ENCODE assay signal across 12 mouse cellular contexts in genomic region chr16:34920868-34921267, GRCm38 (mm10).
A peak's percentile ranks its signal among the peaks of the same experiment; 100 is the strongest.
DNase-seq lines count a peak whose midpoint lies in the region; ATAC-seq and TF ChIP-seq lines count a peak whose summit lies in the region.
"Had no signal": no experiment of that assay in that cellular context is flagged by ENCODE, and none has a peak within 500 bp of the region (broad histone marks: within the 10 kb centered on the region; RNA-seq: fewer than 3 reads in every experiment).

No protein-coding gene starts in this region.

- no peaks in the 10 kb centered on the region for H3K36me3 ChIP-seq in kidney, postnatal 0 days (ENCODE audit: insufficient read depth, low read length)
- no peaks in the 10 kb centered on the region for H3K36me3 ChIP-seq in embryonic facial prominence, embryonic 10.5 days (replicated peaks)
- no peaks in the 10 kb centered on the region for H3K36me3 ChIP-seq in intestine, postnatal 0 days (ENCODE audit: control insufficient read depth, insufficient read depth)
- H3K36me3 ChIP-seq: midbrain, embryonic 12.5 days had no signal

- peaks cover 18% of the 10 kb centered on the region; the same call in 1 of the 2 replicates for H3K4me1 ChIP-seq in kidney, postnatal 0 days (replicated peaks; ENCODE audit: insufficient read depth, low read length)
- H3K4me1 ChIP-seq in embryonic facial prominence, embryonic 10.5 days = peaks cover 50% of the 10 kb centered on the region
- peaks cover 17% of the 10 kb centered on the region for H3K4me1 ChIP-seq in intestine, postnatal 0 days (replicated peaks; ENCODE audit: control insufficient read depth, insufficient read depth, low read length)

- peak overlapping the region; percentile 78 for H3K27ac ChIP-seq in kidney, postnatal 0 days
- peak overlapping the region; percentile 75 for H3K27ac ChIP-seq in embryonic facial prominence, embryonic 10.5 days (replicated peaks)
- no peak overlapping the region for H3K27ac ChIP-seq in intestine, postnatal 0 days (ENCODE audit: low read depth, low read length)
- H3K27ac ChIP-seq: hindbrain, embryonic 14.5 days; midbrain, embryonic 12.5 days had no signal

- no peak overlapping the region for H3K9ac ChIP-seq in kidney, postnatal 0 days (ENCODE audit: low read depth, low read length)
- H3K9ac ChIP-seq in intestine, postnatal 0 days (ENCODE audit: low read depth, low read length) = no peak overlapping the region
- H3K9ac ChIP-seq: forebrain, postnatal 0 days; hindbrain, embryonic 14.5 days; midbrain, embryonic 12.5 days had no signal

- WGBS in kidney, postnatal 0 days = 52% methylated on average over 8 of the region's 8 CpGs
- 77% methylated on average over 8 of the region's 8 CpGs for WGBS in embryonic facial prominence, embryonic 10.5 days
- WGBS in intestine, postnatal 0 days = 21% methylated on average over 8 of the region's 8 CpGs

- peak overlapping the region; percentile 54 for H3K4me2 ChIP-seq in kidney, postnatal 0 days (ENCODE audit: low read length)
- H3K4me2 ChIP-seq in intestine, postnatal 0 days (replicated peaks; ENCODE audit: low read depth) = peak overlapping the region; percentile 54
- H3K4me2 ChIP-seq: hindbrain, embryonic 14.5 days; midbrain, embryonic 12.5 days had no signal

- 0 out of 2 replicates have a peak, but pooled peaks have one; percentile 7 for ATAC-seq in kidney, postnatal 0 days (replicated peaks; ENCODE audit: low FRiP score, low read depth)
- peak; percentile 53 for ATAC-seq in intestine, postnatal 0 days
- ATAC-seq: forebrain, postnatal 0 days had no signal

- peak; percentile 92 for DNase-seq in heart, adult 11 months
- DNase-seq in heart, adult 8-10 months (ENCODE audit: low spot score) = no peak
- DNase-seq in kidney, postnatal 0 days (ENCODE audit: low spot score) = no peak
- no peak for DNase-seq in kidney, postnatal 10 days
- no peak for DNase-seq in embryonic facial prominence, embryonic 10.5 days (ENCODE audit: low spot score)
- DNase-seq in right cerebral cortex, postnatal 4 days = no peak
- DNase-seq in T-cell, adult 2 months (ENCODE audit: low spot score) = no peak
- DNase-seq: adrenal gland, adult 8-10 months; forebrain, postnatal 0 days had no signal

- H3K4me3 ChIP-seq in kidney, postnatal 0 days (replicated peaks; ENCODE audit: low read depth, low read length) = no peak overlapping the region
- no peak overlapping the region for H3K4me3 ChIP-seq in embryonic facial prominence, embryonic 10.5 days
- peak overlapping the region; percentile 36 for H3K4me3 ChIP-seq in intestine, postnatal 0 days (ENCODE audit: low read depth, low read length)
- H3K4me3 ChIP-seq: midbrain, embryonic 12.5 days had no signal

- no peaks in the 10 kb centered on the region for H3K9me3 ChIP-seq in kidney, postnatal 0 days (replicated peaks; ENCODE audit: low read length)
- H3K9me3 ChIP-seq in embryonic facial prominence, embryonic 10.5 days = no peaks in the 10 kb centered on the region
- H3K9me3 ChIP-seq in intestine, postnatal 0 days (ENCODE audit: control insufficient read depth) = no peaks in the 10 kb centered on the region
- H3K9me3 ChIP-seq: midbrain, embryonic 12.5 days had no signal

- H3K27me3 ChIP-seq in kidney, postnatal 0 days (ENCODE audit: insufficient read depth, low read length) = no peaks in the 10 kb centered on the region
- no peaks in the 10 kb centered on the region for H3K27me3 ChIP-seq in embryonic facial prominence, embryonic 10.5 days (replicated peaks; ENCODE audit: low read depth, poor library complexity, severe bottlenecking)
- H3K27me3 ChIP-seq in intestine, postnatal 0 days (replicated peaks; ENCODE audit: control insufficient read depth, insufficient read depth, low read length) = no peaks in the 10 kb centered on the region
- H3K27me3 ChIP-seq: midbrain, embryonic 12.5 days had no signal

- TF ChIP-seq CTCF in kidney, postnatal 0 days (IDR thresholded peaks at IDR 0.05; ENCODE audit: low read depth) = no peak
- TF ChIP-seq CTCF in intestine, postnatal 0 days (IDR thresholded peaks at IDR 0.05; ENCODE audit: low read depth) = no peak
